Mouse (Mus musculus) megakaryocyte, embryonic 14.5 days (primary cell): Measurements from ENCODE around the gene Lrch1.

ENCODE experiments used
- FLI1 ChIP-seq: IDR thresholded peaks from 2 replicates; pipeline ENCODE4 v1.6.1; 2012; ENCODE audit warnings: low read length, inconsistent platforms, mixed read lengths
- GATA1 ChIP-seq: IDR thresholded peaks from 3 replicates; pipeline ENCODE4 v1.6.1; 2012; ENCODE audit warnings: mixed read lengths, low read length, inconsistent platforms, borderline replicate concordance

GRCm38 (mm10) chr14:74948014-74948396, 329 bp upstream of the Lrch1 start:
- TF ChIP-seq FLI1 (no peak), GATA1 (no peak)
